Mouse (Mus musculus): ENCODE measurements around the gene Ranbp3.

DNA sequence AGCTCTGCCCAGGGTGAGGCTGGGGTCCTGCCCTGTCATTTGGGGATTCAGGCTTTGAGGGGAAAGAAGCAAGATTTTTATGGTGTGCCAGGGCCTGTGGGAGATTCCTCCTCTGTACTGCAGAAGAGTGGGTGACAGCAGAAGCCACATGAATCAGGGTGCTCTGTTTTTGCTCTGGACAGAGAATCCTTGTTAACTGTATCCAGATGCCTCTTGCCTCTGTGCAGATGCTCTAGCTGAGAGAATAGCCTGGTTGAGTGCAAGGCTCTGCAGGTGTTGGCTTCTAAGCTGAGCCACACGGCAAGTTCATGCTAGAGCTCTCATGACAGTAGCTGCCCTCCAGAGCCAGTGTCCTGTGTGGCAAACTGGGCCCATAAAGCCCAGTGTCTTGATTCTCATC lies 20.3 kb downstream of the Ranbp3 start:
- TF ChIP-seq CTCF (IDR thresholded peaks at IDR 0.05; ENCODE audit: low read depth) (no peak), EP300 (optimal IDR thresholded peaks at IDR 0.05) (no peak)

Measured in stomach, postnatal 0 days (tissue).